Mouse (Mus musculus) kidney, embryonic 16.5 days (tissue): ENCODE results near the gene Orai1. TPM values are rescaled to one million over a fixed set of nuclear protein-coding genes. Genes with fewer than 3 reads are reported as not detected.
A peak's percentile ranks its signal among the peaks of the same experiment; 100 is the strongest.

ENCODE experiments used
- ATAC-seq: fragments of 200-750 bp; cut with Nextera tagmentation; 2 replicates; pipeline ENCODE4 v1.8.0; 2017; ENCODE audit warnings: moderate TSS enrichment; ENCODE audit not compliant: low FRiP score, low TSS enrichment
- H3K27ac ChIP-seq: fragments of 300-500 bp; sonication (generic); 2 replicates; pipeline ENCODE4 v1.5.1; 2014; ENCODE audit warnings: low read length
- H3K27me3 ChIP-seq: fragments of 300-500 bp; sonication (generic); 2 replicates; pipeline ENCODE4 v1.6.1; 2014; ENCODE audit warnings: low read length, control low read depth, mixed read lengths; ENCODE audit not compliant: insufficient read depth
- H3K36me3 ChIP-seq: fragments of 300-500 bp; sonication (generic); 2 replicates; pipeline ENCODE4 v1.6.1; 2014; ENCODE audit warnings: low read length, control low read depth, mixed read lengths; ENCODE audit not compliant: insufficient read depth
- H3K4me1 ChIP-seq: fragments of 300-500 bp; sonication (generic); 2 replicates; pipeline ENCODE4 v1.6.1; 2014; ENCODE audit warnings: low read length, control low read depth, mixed read lengths; ENCODE audit not compliant: insufficient read depth
- H3K4me2 ChIP-seq: fragments of 300-500 bp; sonication (generic); replicated peaks from 2 replicates; pipeline ENCODE4 v1.6.1; 2014; ENCODE audit warnings: low read depth, low read length
- H3K4me3 ChIP-seq: fragments of 300-500 bp; sonication (generic); 2 replicates; pipeline ENCODE4 v1.5.1; 2014; ENCODE audit warnings: mild to moderate bottlenecking, low read length
- H3K9ac ChIP-seq: fragments of 300-500 bp; sonication (generic); replicated peaks from 2 replicates; pipeline ENCODE4 v1.6.1; 2014; ENCODE audit warnings: low read length
- H3K9me3 ChIP-seq: fragments of 300-500 bp; sonication (generic); 2 replicates; pipeline ENCODE4 v1.6.1; 2016; ENCODE audit warnings: low read length, control low read depth
- WGBS: fragments of 180-500 bp; shearing (Covaris S2); extraction: QIAGEN DNeasy Blood & Tissue Kit; methylation state at CpG from one replicate; pipeline ENCODE4 v1.1.7; 2014; 5-methylcytosine and 5-hydroxymethylcytosine counted together
- polyA plus RNA-seq: library from polyadenylated mRNA; unstranded; fragments of >200 nt; fragmentation: Nextera tagmentation; extraction: Ambion mirVana; gene quantifications from 2 replicates; pipeline ENCODE4 v1.2.1, GENCODE M21; 2015

Orai1 gene
- polyA plus RNA-seq, 1 experiment from 2014 or later, result 17.5 TPM

DNA sequence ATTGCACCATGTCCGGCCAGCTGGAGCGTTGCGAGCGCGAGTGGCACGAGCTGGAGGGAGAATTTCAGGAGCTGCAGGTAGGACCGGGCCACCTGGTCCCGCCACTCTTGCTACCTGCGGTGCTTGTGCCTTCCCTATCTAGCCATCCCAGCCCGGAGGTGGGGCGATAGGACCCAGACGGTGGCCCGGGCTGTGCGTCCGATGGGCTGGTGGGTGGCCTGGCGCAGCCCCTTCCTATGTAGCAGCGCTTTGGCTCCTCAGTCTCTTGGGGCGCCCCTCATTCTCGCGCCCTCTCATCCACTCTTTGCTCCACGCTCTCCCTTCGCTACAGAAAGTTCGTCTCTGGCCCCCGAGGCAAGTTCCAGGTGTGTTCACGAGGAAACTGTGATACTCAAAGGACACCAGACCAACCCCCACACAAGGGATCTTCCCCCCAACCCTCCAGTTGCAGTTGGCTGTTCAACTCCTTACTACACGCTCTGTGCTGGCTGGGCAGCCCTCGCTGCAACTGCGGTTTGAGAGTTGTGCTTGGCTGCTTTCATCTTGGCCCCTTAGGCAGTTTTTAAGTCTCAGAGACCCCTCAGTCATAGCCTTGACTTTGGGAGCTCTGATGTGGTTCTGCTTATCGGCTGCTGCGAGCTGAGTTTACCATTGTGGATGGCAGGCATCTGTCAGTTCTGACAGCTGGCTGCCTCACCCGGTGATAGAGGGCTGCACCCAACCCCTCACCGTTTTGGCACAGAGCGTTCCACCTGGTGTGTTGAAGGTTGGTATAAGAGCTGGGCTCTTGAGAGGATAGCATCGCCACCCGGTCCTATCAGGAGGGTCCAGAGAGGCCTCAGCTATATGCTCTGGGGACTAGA lies 61.8 kb downstream of the Orai1 start:
- ATAC-seq, result peak; percentile 86
- H3K4me2 ChIP-seq, result peak overlapping the region; percentile 85
- WGBS, result 2% methylated on average over 35 of the region's 35 CpGs
- no peaks in the 10 kb centered on the region for H3K27me3 ChIP-seq
- peak overlapping the region; percentile 73 for H3K9ac ChIP-seq
- H3K4me3 ChIP-seq, result peak overlapping the region; percentile 72
- peaks cover 3% of the 10 kb centered on the region; the same call in 1 of the 2 replicates for H3K36me3 ChIP-seq
- H3K27ac ChIP-seq, result peak overlapping the region; percentile 60
- peaks cover 22% of the 10 kb centered on the region for H3K4me1 ChIP-seq
- peaks cover 4% of the 10 kb centered on the region; the same call in 1 of the 2 replicates for H3K9me3 ChIP-seq

GRCm38 (mm10) chr5:123079568-123079967 lies 64.7 kb downstream of the Orai1 start:
- 50% methylated on average over 1 of the region's 1 CpGs for WGBS
- no peaks in the 10 kb centered on the region for H3K27me3 ChIP-seq
- ATAC-seq, result no peak
- H3K27ac ChIP-seq, result peak overlapping the region; percentile 77
- no peak overlapping the region for H3K4me3 ChIP-seq
- peaks cover 25% of the 10 kb centered on the region for H3K4me1 ChIP-seq
- H3K9ac ChIP-seq, result no peak overlapping the region
- H3K36me3 ChIP-seq, result peaks cover 3% of the 10 kb centered on the region; the same call in 1 of the 2 replicates
- peak overlapping the region; percentile 12; the same call in 1 of the 2 replicates for H3K4me2 ChIP-seq
- peaks cover 4% of the 10 kb centered on the region; the same call in 1 of the 2 replicates for H3K9me3 ChIP-seq

DNA sequence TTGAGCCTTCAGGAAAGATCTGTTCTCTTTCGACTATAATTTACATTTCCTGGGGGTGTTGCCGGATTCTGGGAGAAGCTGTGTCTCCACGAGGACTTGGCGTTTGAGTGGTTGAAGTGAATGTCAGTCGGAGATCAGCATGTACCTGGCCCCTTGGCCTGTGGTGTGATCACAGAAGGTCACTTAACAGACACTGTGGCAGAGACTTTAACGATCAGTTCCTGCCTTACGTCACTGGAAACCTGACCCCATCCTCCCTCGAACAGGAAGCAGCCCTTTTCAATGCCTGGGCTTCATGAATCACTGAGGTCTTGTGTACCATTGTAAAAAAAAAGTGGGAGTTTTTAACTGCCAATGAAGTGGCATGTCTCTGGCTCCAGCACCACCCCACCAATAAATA lies 65.2 kb downstream of the Orai1 start:
- peak overlapping the region; percentile 77 for H3K27ac ChIP-seq
- 11% methylated on average over 8 of the region's 8 CpGs for WGBS
- H3K27me3 ChIP-seq, result no peaks in the 10 kb centered on the region
- no peak for ATAC-seq
- H3K4me1 ChIP-seq, result peaks cover 25% of the 10 kb centered on the region
- peaks cover 4% of the 10 kb centered on the region; the same call in 1 of the 2 replicates for H3K9me3 ChIP-seq
- H3K4me3 ChIP-seq, result no peak overlapping the region
- peaks cover 3% of the 10 kb centered on the region; the same call in 1 of the 2 replicates for H3K36me3 ChIP-seq
- peak overlapping the region; percentile 12; the same call in 1 of the 2 replicates for H3K4me2 ChIP-seq
- no peak overlapping the region for H3K9ac ChIP-seq

Other genes starting within 250 kb of the Orai1 start
- 35.6 and 44.7 TPM in 2 replicates for gene Camkk2, start 235.7 kb upstream of the Orai1 start, polyA plus RNA-seq
- gene Anapc5, start 193.7 kb upstream of the Orai1 start, polyA plus RNA-seq, result 441 and 462 TPM in 2 replicates
- gene Rnf34, start 165.0 kb upstream of the Orai1 start, polyA plus RNA-seq, result 42.3 and 42.7 TPM in 2 replicates
- 92.2 and 95.6 TPM in 2 replicates for gene Kdm2b, start 25.3 kb upstream of the Orai1 start, polyA plus RNA-seq
- 0.56 TPM in 1 of 2 replicates, not detected in the other for gene Morn3, start 31.9 kb downstream of the Orai1 start, polyA plus RNA-seq
- 16.8 and 20.0 TPM in 2 replicates for gene Tmem120b, start 53.3 kb downstream of the Orai1 start, polyA plus RNA-seq
- 3.2 and 3.8 TPM in 2 replicates for gene Rhof, start 117.6 kb downstream of the Orai1 start, polyA plus RNA-seq
- 8.4 and 11.0 TPM in 2 replicates for gene Setd1b, start 127.1 kb downstream of the Orai1 start, polyA plus RNA-seq
- gene Psmd9, start 154.3 kb downstream of the Orai1 start, polyA plus RNA-seq, result 86.9 and 87.9 TPM in 2 replicates
- 0.23 and 0.29 TPM in 2 replicates for gene Hpd, start 167.7 kb downstream of the Orai1 start, polyA plus RNA-seq
- 1.5 and 1.7 TPM in 2 replicates for gene Wdr66, start 237.0 kb downstream of the Orai1 start, polyA plus RNA-seq